12 mouse cellular contexts compared by ENCODE assay signal in the genomic region with DNA sequence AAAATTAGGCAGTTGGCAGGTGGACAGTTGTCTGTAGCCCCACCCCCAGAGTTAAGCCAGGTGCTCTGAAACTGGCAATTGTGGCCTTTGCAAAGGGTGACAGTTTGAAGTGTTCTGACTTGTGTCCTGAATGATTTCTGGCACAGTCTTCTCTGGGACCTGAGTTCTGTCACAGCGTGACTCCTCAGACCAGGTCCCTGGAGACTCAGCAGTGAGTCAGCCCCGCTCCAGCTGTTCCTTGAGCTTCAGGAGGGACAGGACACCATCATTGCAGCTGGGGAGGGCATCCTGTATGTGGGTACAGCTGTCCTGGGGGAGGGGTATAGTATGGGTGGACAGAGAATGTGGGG. TPM values are rescaled to one million over a fixed set of nuclear protein-coding genes. Genes with fewer than 3 reads are reported as not detected.
A peak's percentile ranks its signal among the peaks of the same experiment; 100 is the strongest.
DNase-seq lines count a peak whose midpoint lies in the region; ATAC-seq and TF ChIP-seq lines count a peak whose summit lies in the region.
"Had no signal": no experiment of that assay in that cellular context is flagged by ENCODE, and none has a peak within 500 bp of the region (broad histone marks: within the 10 kb centered on the region; RNA-seq: fewer than 3 reads in every experiment).

No protein-coding gene starts in this region.

- H3K4me1 ChIP-seq in midbrain, embryonic 16.5 days (ENCODE audit: control insufficient read depth, insufficient read depth, low read length), result peaks cover 9% of the 10 kb centered on the region; the same call in 1 of the 2 replicates
- peaks cover 31% of the 10 kb centered on the region for H3K4me1 ChIP-seq in midbrain, embryonic 13.5 days (replicated peaks)
- H3K4me1 ChIP-seq in heart, embryonic 14.5 days (ENCODE audit: control insufficient read depth in 2 of 2, insufficient read depth in 2 of 2, low read length in 2 of 2), result peaks cover 20 to 33% of the 10 kb centered on the region in 2 experiments
- H3K4me1 ChIP-seq in forebrain, postnatal 0 days (ENCODE audit: insufficient read depth), result no peaks in the 10 kb centered on the region
- H3K4me1 ChIP-seq in midbrain, embryonic 14.5 days (ENCODE audit: control insufficient read depth, insufficient read depth, low read length), result peaks cover 9% of the 10 kb centered on the region
- H3K4me1 ChIP-seq: lung, embryonic 15.5 days had no signal

- peak; percentile 32 to 45 for DNase-seq in cerebellum, postnatal 10 days
- DNase-seq in cerebellum, adult 9-10 months, result no peak
- DNase-seq in left cerebral cortex, adult 8-10 months (ENCODE audit: low spot score in 2 of 2), result no peak
- no peak for DNase-seq in forebrain, postnatal 0 days
- DNase-seq in midbrain, embryonic 14.5 days, result no peak

- no peaks in the 10 kb centered on the region for H3K9me3 ChIP-seq in midbrain, embryonic 16.5 days (replicated peaks; ENCODE audit: control insufficient read depth, low read length, poor library complexity, severe bottlenecking)
- no peaks in the 10 kb centered on the region for H3K9me3 ChIP-seq in midbrain, embryonic 13.5 days
- no peaks in the 10 kb centered on the region for H3K9me3 ChIP-seq in heart, embryonic 14.5 days (ENCODE audit: control insufficient read depth, low read length)
- no peaks in the 10 kb centered on the region for H3K9me3 ChIP-seq in forebrain, postnatal 0 days (ENCODE audit: low read length)
- H3K9me3 ChIP-seq in midbrain, embryonic 14.5 days (ENCODE audit: control insufficient read depth, low read length), result no peaks in the 10 kb centered on the region
- H3K9me3 ChIP-seq: lung, embryonic 15.5 days had no signal

- no peak overlapping the region for H3K27ac ChIP-seq in midbrain, embryonic 16.5 days (ENCODE audit: low read length)
- H3K27ac ChIP-seq in midbrain, embryonic 13.5 days, result no peak overlapping the region
- H3K27ac ChIP-seq in heart, embryonic 14.5 days (replicated peaks in 1 of 2; ENCODE audit: control insufficient read depth in 1 of 2, insufficient read depth in 1 of 2, low read depth in 2 of 2, low read length in 2 of 2), result peak overlapping the region in 1 of 2 experiments; percentile 1; a peak in 1 of 4 replicates
- no peak overlapping the region for H3K27ac ChIP-seq in forebrain, postnatal 0 days (ENCODE audit: low read depth, low read length)
- H3K27ac ChIP-seq in midbrain, embryonic 14.5 days (replicated peaks; ENCODE audit: low read depth, low read length), result no peak overlapping the region
- H3K27ac ChIP-seq: lung, embryonic 15.5 days had no signal

- 0 out of 2 replicates have a peak overlapping the region, but pooled peaks have one; percentile 12 for H3K9ac ChIP-seq in midbrain, embryonic 16.5 days (ENCODE audit: low read depth, low read length)
- H3K9ac ChIP-seq in midbrain, embryonic 13.5 days (replicated peaks), result no peak overlapping the region
- no peak overlapping the region for H3K9ac ChIP-seq in heart, embryonic 14.5 days (ENCODE audit: low read length)
- no peak overlapping the region for H3K9ac ChIP-seq in forebrain, postnatal 0 days
- H3K9ac ChIP-seq in midbrain, embryonic 14.5 days (replicated peaks; ENCODE audit: low read length), result no peak overlapping the region
- H3K9ac ChIP-seq: lung, embryonic 15.5 days had no signal

- peaks cover 16% of the 10 kb centered on the region; the same call in 1 of the 2 replicates for H3K36me3 ChIP-seq in midbrain, embryonic 16.5 days (ENCODE audit: control insufficient read depth, insufficient read depth, low read length)
- peaks cover 49% of the 10 kb centered on the region for H3K36me3 ChIP-seq in midbrain, embryonic 13.5 days
- peaks cover 64% of the 10 kb centered on the region for H3K36me3 ChIP-seq in heart, embryonic 14.5 days (ENCODE audit: control insufficient read depth, insufficient read depth, low read length)
- peaks cover 47% of the 10 kb centered on the region for H3K36me3 ChIP-seq in forebrain, postnatal 0 days (ENCODE audit: insufficient read depth)
- H3K36me3 ChIP-seq in midbrain, embryonic 14.5 days (ENCODE audit: control insufficient read depth, insufficient read depth, low read length), result peaks cover 48% of the 10 kb centered on the region

- H3K4me2 ChIP-seq in midbrain, embryonic 16.5 days (ENCODE audit: low read length), result no peak overlapping the region
- no peak overlapping the region for H3K4me2 ChIP-seq in midbrain, embryonic 13.5 days (replicated peaks)
- H3K4me2 ChIP-seq in heart, embryonic 14.5 days (ENCODE audit: low read length), result no peak overlapping the region
- no peak overlapping the region for H3K4me2 ChIP-seq in forebrain, postnatal 0 days (ENCODE audit: low read depth)
- H3K4me2 ChIP-seq in midbrain, embryonic 14.5 days (ENCODE audit: low read length), result no peak overlapping the region
- H3K4me2 ChIP-seq: lung, embryonic 15.5 days had no signal

- no peak for ATAC-seq in midbrain, embryonic 16.5 days
- ATAC-seq in midbrain, embryonic 13.5 days, result no peak
- ATAC-seq in heart, embryonic 14.5 days (ENCODE audit: insufficient number of reproducible peaks, insufficient read depth, low FRiP score, low read depth), result 0 out of 2 replicates have a peak, but pooled peaks have one; percentile 17
- ATAC-seq in forebrain, postnatal 0 days, result no peak
- no peak for ATAC-seq in midbrain, embryonic 14.5 days (ENCODE audit: low FRiP score, low TSS enrichment)

- WGBS in midbrain, embryonic 16.5 days, result 81% methylated on average over 2 of the region's 2 CpGs
- 82% methylated on average over 2 of the region's 2 CpGs for WGBS in midbrain, embryonic 13.5 days
- WGBS in heart, embryonic 14.5 days, result 32% methylated on average over 2 of the region's 2 CpGs
- 100% methylated on average over 2 of the region's 2 CpGs for WGBS in forebrain, postnatal 0 days
- WGBS in midbrain, embryonic 14.5 days, result 78% methylated on average over 2 of the region's 2 CpGs

- H3K4me3 ChIP-seq in midbrain, embryonic 16.5 days (ENCODE audit: low read depth, low read length), result no peak overlapping the region
- H3K4me3 ChIP-seq in midbrain, embryonic 13.5 days (replicated peaks), result no peak overlapping the region
- H3K4me3 ChIP-seq in heart, embryonic 14.5 days (ENCODE audit: control insufficient read depth in 1 of 2, insufficient read depth in 1 of 2, low read depth in 1 of 2, low read length in 2 of 2), result no peak overlapping the region
- no peak overlapping the region for H3K4me3 ChIP-seq in forebrain, postnatal 0 days (ENCODE audit: low read depth, low read length)
- H3K4me3 ChIP-seq in midbrain, embryonic 14.5 days (replicated peaks; ENCODE audit: low read depth, low read length), result no peak overlapping the region
- H3K4me3 ChIP-seq: erythroblast, embryonic 14.5 days; lung, embryonic 15.5 days had no signal

- H3K27me3 ChIP-seq in midbrain, embryonic 16.5 days (ENCODE audit: control insufficient read depth, insufficient read depth, low read depth, low read length), result no peaks in the 10 kb centered on the region
- H3K27me3 ChIP-seq in midbrain, embryonic 13.5 days, result no peaks in the 10 kb centered on the region
- no peaks in the 10 kb centered on the region for H3K27me3 ChIP-seq in heart, embryonic 14.5 days (ENCODE audit: control insufficient read depth, insufficient read depth, low read length)
- no peaks in the 10 kb centered on the region for H3K27me3 ChIP-seq in forebrain, postnatal 0 days (ENCODE audit: insufficient read depth, low read length)
- H3K27me3 ChIP-seq in midbrain, embryonic 14.5 days (ENCODE audit: control insufficient read depth, insufficient read depth, low read length), result no peaks in the 10 kb centered on the region
- H3K27me3 ChIP-seq: lung, embryonic 15.5 days had no signal

- TF ChIP-seq CTCF in forebrain, postnatal 0 days (IDR thresholded peaks at IDR 0.05; ENCODE audit: low read depth), result no peak

RNA-seq across cellular contexts. Expression of a gene that starts 19.1 kb away (rescaled TPM):
- 4.3 and 4.7 TPM in 2 replicates for polyA plus RNA-seq in midbrain, embryonic 16.5 days (2015; fragmentation: Nextera tagmentation; extraction: Ambion mirVana)
- polyA plus RNA-seq in midbrain, embryonic 13.5 days (2015; fragmentation: Nextera tagmentation; extraction: Ambion mirVana), result 4.7 and 6.2 TPM in 2 replicates
- 15.1 and 18.5 TPM in 2 replicates for polyA plus RNA-seq in heart, embryonic 14.5 days (2014; fragmentation: Nextera tagmentation; extraction: Ambion mirVana)
- total RNA-seq in left cerebral cortex, adult 8-10 months (2022), result 10 to 100 TPM; 15.8 to 20.0 (median 17.9) TPM
- total RNA-seq in forebrain, postnatal 0 days (2014; rRNA removed), result 3.8 and 9.4 TPM in 2 replicates
- 2.7 and 4.3 TPM in 2 replicates for polyA plus RNA-seq in forebrain, postnatal 0 days (2015; fragmentation: Nextera tagmentation; extraction: Ambion mirVana)
- 4.4 and 4.9 TPM in 2 replicates for polyA plus RNA-seq in midbrain, embryonic 14.5 days (2014; fragmentation: Nextera tagmentation; extraction: Ambion mirVana)

RNA-seq across cellular contexts. Expression of a gene that starts 20.7 kb away (rescaled TPM):
- 90.6 and 93.8 TPM in 2 replicates for polyA plus RNA-seq in midbrain, embryonic 16.5 days (2015; fragmentation: Nextera tagmentation; extraction: Ambion mirVana)
- 83.1 and 85.9 TPM in 2 replicates for polyA plus RNA-seq in midbrain, embryonic 13.5 days (2015; fragmentation: Nextera tagmentation; extraction: Ambion mirVana)
- 85.2 and 88.2 TPM in 2 replicates for polyA plus RNA-seq in heart, embryonic 14.5 days (2014; fragmentation: Nextera tagmentation; extraction: Ambion mirVana)
- 100 to 1,000 TPM; 102 to 106 (median 104) TPM for total RNA-seq in left cerebral cortex, adult 8-10 months (2022)
- total RNA-seq in forebrain, postnatal 0 days (2014; rRNA removed), result 36.6 and 37.2 TPM in 2 replicates
- 88.3 and 93.8 TPM in 2 replicates for polyA plus RNA-seq in forebrain, postnatal 0 days (2015; fragmentation: Nextera tagmentation; extraction: Ambion mirVana)
- polyA plus RNA-seq in midbrain, embryonic 14.5 days (2014; fragmentation: Nextera tagmentation; extraction: Ambion mirVana), result 54.2 and 70.8 TPM in 2 replicates

RNA-seq across cellular contexts. Expression of a gene that starts 45.1 kb away (rescaled TPM):
- polyA plus RNA-seq in midbrain, embryonic 16.5 days (2015; fragmentation: Nextera tagmentation; extraction: Ambion mirVana), result 7.0 and 7.1 TPM in 2 replicates
- polyA plus RNA-seq in midbrain, embryonic 13.5 days (2015; fragmentation: Nextera tagmentation; extraction: Ambion mirVana), result 4.1 and 4.5 TPM in 2 replicates
- polyA plus RNA-seq in heart, embryonic 14.5 days (2014; fragmentation: Nextera tagmentation; extraction: Ambion mirVana), result 0.50 and 0.61 TPM in 2 replicates
- 10 to 100 TPM in 3 of 4 experiments, 1 to 10 TPM in 1; 9.3 to 12.4 (median 12.2) TPM for total RNA-seq in left cerebral cortex, adult 8-10 months (2022)
- total RNA-seq in forebrain, postnatal 0 days (2014; rRNA removed), result 5.2 and 5.6 TPM in 2 replicates
- 2.4 and 3.0 TPM in 2 replicates for polyA plus RNA-seq in forebrain, postnatal 0 days (2015; fragmentation: Nextera tagmentation; extraction: Ambion mirVana)
- 3.3 and 4.5 TPM in 2 replicates for polyA plus RNA-seq in midbrain, embryonic 14.5 days (2014; fragmentation: Nextera tagmentation; extraction: Ambion mirVana)
- total RNA-seq: granulocyte monocyte progenitor cell, adult 5-6 weeks; monocyte, adult 5-6 weeks had no signal
- polyA plus RNA-seq: erythroblast, embryonic 14.5 days had no signal

Comparison
In these comparisons a context has a peak if more than half of its experiments do, and no peak if none do; other contexts are left out.
1. DNase-seq: peak in cerebellum, postnatal 10 days (2 of 2); none in cerebellum, adult 9-10 months (single experiment), left cerebral cortex, adult 8-10 months (0 of 2), forebrain, postnatal 0 days (single experiment) and midbrain, embryonic 14.5 days (single experiment).